Mouse (Mus musculus) midbrain, postnatal 0 days (tissue): Measurements from ENCODE around the gene AC134908.4. TPM values are rescaled to one million over a fixed set of nuclear protein-coding genes. Genes with fewer than 3 reads are reported as not detected.
"Not testable (repeated sequence)": the region's sequence is repeated elsewhere in the genome, so short reads cannot be mapped to it uniquely, and the experiment has no call there.

Experiments used
- ATAC-seq: fragments of 200-750 bp; cut with Nextera tagmentation; 2 replicates; pipeline ENCODE4 v1.8.0; 2017; ENCODE audit warnings: moderate number of reproducible peaks, mild to moderate bottlenecking, moderate TSS enrichment, moderate library complexity; ENCODE audit not compliant: low FRiP score
- DNase-seq: peaks from one replicate; pipeline ENCODE4 v3.0.0-alpha.2; 2015; ENCODE audit warnings: low spot score
- H3K27ac ChIP-seq: fragments of 300-500 bp; sonication (generic); 2 replicates; pipeline ENCODE4 v1.5.1; 2014; ENCODE audit warnings: low read depth, mild to moderate bottlenecking, low read length, mixed read lengths
- H3K27me3 ChIP-seq: fragments of 300-500 bp; sonication (generic); 2 replicates; pipeline ENCODE4 v1.6.1; 2014; ENCODE audit warnings: low read length, control low read depth, mixed read lengths; ENCODE audit not compliant: insufficient read depth
- H3K36me3 ChIP-seq: fragments of 300-500 bp; sonication (generic); 2 replicates; pipeline ENCODE4 v1.6.1; 2014; ENCODE audit warnings: low read length, control low read depth, mixed read lengths; ENCODE audit not compliant: insufficient read depth
- H3K4me1 ChIP-seq: fragments of 300-500 bp; sonication (generic); 2 replicates; pipeline ENCODE4 v1.6.1; 2014; ENCODE audit warnings: mild to moderate bottlenecking, control low read depth, antibody characterized with exemption, low read length, mixed read lengths; ENCODE audit not compliant: insufficient read depth
- H3K4me2 ChIP-seq: fragments of 300-500 bp; sonication (generic); 2 replicates; pipeline ENCODE4 v1.6.1; 2014; ENCODE audit warnings: low read depth, mild to moderate bottlenecking, low read length, mixed read lengths; ENCODE audit not compliant: poor library complexity, severe bottlenecking
- H3K4me3 ChIP-seq: fragments of 300-500 bp; sonication (generic); 2 replicates; pipeline ENCODE4 v1.5.1; 2014; ENCODE audit warnings: low read depth, mild to moderate bottlenecking, low read length, moderate library complexity
- H3K9ac ChIP-seq: fragments of 300-500 bp; sonication (generic); replicated peaks from 2 replicates; pipeline ENCODE4 v1.6.1; 2014; ENCODE audit warnings: mild to moderate bottlenecking, low read length, moderate library complexity, mixed read lengths; ENCODE audit not compliant: poor library complexity, severe bottlenecking
- H3K9me3 ChIP-seq: fragments of 300-500 bp; sonication (generic); 2 replicates; pipeline ENCODE4 v1.6.1; 2016; ENCODE audit warnings: low read length, control low read depth
- CTCF ChIP-seq: IDR thresholded peaks from 2 replicates; pipeline ENCODE4 v1.5.1; 2016; ENCODE audit warnings: antibody characterized with exemption, mild to moderate bottlenecking
- WGBS: fragments of 180-500 bp; shearing (Covaris S2); extraction: QIAGEN DNeasy Blood & Tissue Kit; methylation state at CpG from one replicate; pipeline ENCODE4 v1.1.7; 2014; 5-methylcytosine and 5-hydroxymethylcytosine counted together
- microRNA-seq: library from miRNA; unstranded; fragments of <30 nt; microRNA quantifications from one replicate; pipeline ENCODE4, GENCODE M21; 2016; ENCODE audit warnings: borderline number of aligned reads
- polyA plus RNA-seq: library from polyadenylated mRNA; unstranded; fragments of >200 nt; fragmentation: Nextera tagmentation; extraction: Ambion mirVana; gene quantifications from 2 replicates; pipeline ENCODE4 v1.2.1, GENCODE M21; 2015
- total RNA-seq: library from RNA; depleted of rRNA; stranded (reverse); fragments of >200 nt; gene quantifications from 2 replicates; pipeline ENCODE4 v1.2.3, GENCODE M21; 2014; rRNA removed

The AC134908.4 gene
- total and polyA plus RNA-seq, 2 experiments from 2014 or later = 0.89 TPM; not detected in 1

- DNase-seq = no peak
- no peaks in the 10 kb centered on the region for H3K4me1 ChIP-seq
- no peak overlapping the region for H3K4me2 ChIP-seq
- no peaks in the 10 kb centered on the region for H3K27me3 ChIP-seq
- no peak for TF ChIP-seq CTCF
- H3K36me3 ChIP-seq = no peaks in the 10 kb centered on the region
- H3K4me3 ChIP-seq = no peak overlapping the region
- no peak overlapping the region for H3K9ac ChIP-seq
- 81% methylated on average over 10 of the region's 10 CpGs for WGBS
- no peak for ATAC-seq
- no peaks in the 10 kb centered on the region for H3K9me3 ChIP-seq
- H3K27ac ChIP-seq = no peak overlapping the region
Observed at GRCm38 (mm10) chr17:25744311-25744710, 51.1 kb downstream of the AC134908.4 start.

DNA sequence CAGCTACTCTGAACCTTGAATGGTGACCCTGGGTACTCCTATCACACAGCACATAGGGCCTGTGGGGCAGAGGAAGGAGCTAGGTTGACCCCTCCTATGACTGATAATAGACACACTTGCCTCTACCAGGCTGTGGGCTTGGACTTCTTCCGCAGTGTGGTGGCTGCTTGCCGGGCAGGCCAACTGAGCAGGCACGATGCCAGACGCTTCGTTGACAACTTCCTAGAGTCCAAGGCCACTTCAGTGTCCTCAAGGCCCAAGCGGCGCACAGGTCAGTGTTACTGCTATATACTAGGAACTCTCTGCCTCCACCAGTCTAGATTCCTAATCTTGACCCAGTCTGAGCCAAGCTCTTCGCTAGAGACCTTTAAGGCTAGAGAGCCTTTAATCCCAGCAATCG, 51.6 kb downstream of the AC134908.4 start:
- DNase-seq (no peak), ATAC-seq (no peak)
- no peak overlapping the region for H3K4me3 ChIP-seq
- TF ChIP-seq CTCF = no peak
- H3K4me1 ChIP-seq = no peaks in the 10 kb centered on the region
- no peak overlapping the region for H3K9ac ChIP-seq
- WGBS = 91% methylated on average over 9 of the region's 9 CpGs
- H3K27me3 ChIP-seq = no peaks in the 10 kb centered on the region
- H3K36me3 ChIP-seq = no peaks in the 10 kb centered on the region
- H3K9me3 ChIP-seq = no peaks in the 10 kb centered on the region
- H3K4me2 ChIP-seq = no peak overlapping the region
- H3K27ac ChIP-seq = no peak overlapping the region

DNA sequence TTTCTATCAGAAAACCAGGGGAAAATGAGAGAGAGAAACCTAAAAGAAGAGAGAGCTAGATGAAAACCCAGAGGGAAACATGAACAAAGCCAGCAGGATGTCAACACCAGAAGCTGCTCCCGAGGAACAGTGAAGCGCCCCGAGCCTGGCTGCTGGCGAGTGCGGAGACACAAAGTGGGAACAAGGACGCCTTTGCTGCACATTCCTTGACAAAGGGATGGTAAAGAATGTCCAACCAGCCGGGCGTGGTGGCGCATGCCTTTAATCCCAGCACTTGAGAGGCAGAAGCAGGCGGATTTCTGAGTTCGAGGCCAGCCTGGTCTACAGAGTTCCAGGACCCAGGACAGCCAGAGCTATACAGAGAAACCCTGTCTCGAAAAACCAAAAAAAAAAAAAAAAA, 54.0 kb downstream of the AC134908.4 start:
- H3K4me2 ChIP-seq = not testable (repeated sequence)
- WGBS = 69% methylated on average over 12 of the region's 12 CpGs

More for the DNA sequence above, 54.0 kb downstream of the AC134908.4 start:
- not testable (repeated sequence) for H3K27me3 ChIP-seq, H3K9me3 ChIP-seq, DNase-seq, H3K9ac ChIP-seq, H3K27ac ChIP-seq, H3K36me3 ChIP-seq, H3K4me3 ChIP-seq, ATAC-seq, H3K4me1 ChIP-seq

Small RNA genes lying within 50 kb of the gene (microRNA-seq; reads per million reads assigned to microRNA genes)
- gene Gm25083 (not detected), gene Mir3082 (1.0 reads per million), gene Mir6966 (not detected)

Other genes with a start within 250 kb of the AC134908.4 start
- gene Sox8, start 225.0 kb downstream of the AC134908.4 start, total RNA-seq = 21.5 and 31.0 TPM in 2 replicates
- 16.3 and 19.9 TPM in 2 replicates for gene Sox8, start 225.0 kb downstream of the AC134908.4 start, polyA plus RNA-seq
- 27.3 and 27.6 TPM in 2 replicates for gene Lmf1, start 216.6 kb downstream of the AC134908.4 start, total RNA-seq
- 19.8 and 23.0 TPM in 2 replicates for gene Lmf1, start 216.6 kb downstream of the AC134908.4 start, polyA plus RNA-seq
- 34.4 and 42.2 TPM in 2 replicates for gene Gng13, start 78.5 kb downstream of the AC134908.4 start, total RNA-seq
- gene Gng13, start 78.5 kb downstream of the AC134908.4 start, polyA plus RNA-seq = 21.0 and 25.8 TPM in 2 replicates
- 3.4 and 5.8 TPM in 2 replicates for gene Chtf18, start 68.2 kb downstream of the AC134908.4 start, total RNA-seq
- gene Chtf18, start 68.2 kb downstream of the AC134908.4 start, polyA plus RNA-seq = 2.2 and 2.5 TPM in 2 replicates
- 8.0 and 10.5 TPM in 2 replicates for gene Rpusd1, start 68.0 kb downstream of the AC134908.4 start, total RNA-seq
- 26.7 and 33.3 TPM in 2 replicates for gene Rpusd1, start 68.0 kb downstream of the AC134908.4 start, polyA plus RNA-seq
- not detected in 2 replicates for gene Mslnl, start 59.6 kb downstream of the AC134908.4 start, total RNA-seq
- not detected in 2 replicates for gene Mslnl, start 59.6 kb downstream of the AC134908.4 start, polyA plus RNA-seq
- 0.52 and 1.6 TPM in 2 replicates for gene Msln, start 41.3 kb downstream of the AC134908.4 start, total RNA-seq
- gene Msln, start 41.3 kb downstream of the AC134908.4 start, polyA plus RNA-seq = 2.2 and 3.6 TPM in 2 replicates
- 25.2 and 27.3 TPM in 2 replicates for gene Narfl, start 21.9 kb downstream of the AC134908.4 start, total RNA-seq
- 25.1 and 27.2 TPM in 2 replicates for gene Narfl, start 21.9 kb downstream of the AC134908.4 start, polyA plus RNA-seq
- 149 and 156 TPM in 2 replicates for gene Haghl, start 10.0 kb downstream of the AC134908.4 start, total RNA-seq
- gene Haghl, start 10.0 kb downstream of the AC134908.4 start, polyA plus RNA-seq = 206 and 228 TPM in 2 replicates
- 0.44 TPM in 1 of 2 replicates, not detected in the other for gene Ccdc78, start 9.1 kb downstream of the AC134908.4 start, total RNA-seq
- 0.39 and 0.65 TPM in 2 replicates for gene Ccdc78, start 9.1 kb downstream of the AC134908.4 start, polyA plus RNA-seq
- gene Fam173a, start 2.8 kb downstream of the AC134908.4 start, total RNA-seq = 65.8 and 74.2 TPM in 2 replicates
- 106 and 116 TPM in 2 replicates for gene Fam173a, start 2.8 kb downstream of the AC134908.4 start, polyA plus RNA-seq
- 155 and 236 TPM in 2 replicates for gene Metrn, start 1.5 kb upstream of the AC134908.4 start, total RNA-seq
- gene Metrn, start 1.5 kb upstream of the AC134908.4 start, polyA plus RNA-seq = 50.0 and 54.3 TPM in 2 replicates
- 140 and 154 TPM in 2 replicates for gene Fbxl16, start 13.4 kb upstream of the AC134908.4 start, total RNA-seq
- gene Fbxl16, start 13.4 kb upstream of the AC134908.4 start, polyA plus RNA-seq = 43.1 and 51.7 TPM in 2 replicates
- gene Wdr24, start 28.0 kb upstream of the AC134908.4 start, total RNA-seq = 33.4 and 37.6 TPM in 2 replicates
- gene Wdr24, start 28.0 kb upstream of the AC134908.4 start, polyA plus RNA-seq = 24.7 and 27.3 TPM in 2 replicates
- 39.1 and 46.2 TPM in 2 replicates for gene Jmjd8, start 33.2 kb upstream of the AC134908.4 start, total RNA-seq
- 43.8 and 45.9 TPM in 2 replicates for gene Jmjd8, start 33.2 kb upstream of the AC134908.4 start, polyA plus RNA-seq
- gene Stub1, start 37.7 kb upstream of the AC134908.4 start, total RNA-seq = 237 and 248 TPM in 2 replicates
- gene Stub1, start 37.7 kb upstream of the AC134908.4 start, polyA plus RNA-seq = 374 and 397 TPM in 2 replicates
- gene Rhbdl1, start 41.6 kb upstream of the AC134908.4 start, total RNA-seq = 95.2 and 168 TPM in 2 replicates
- 97.0 and 110 TPM in 2 replicates for gene Rhbdl1, start 41.6 kb upstream of the AC134908.4 start, polyA plus RNA-seq
- gene Gm20683, start 46.1 kb upstream of the AC134908.4 start, total RNA-seq = 25.8 and 34.3 TPM in 2 replicates
- gene Gm20683, start 46.1 kb upstream of the AC134908.4 start, polyA plus RNA-seq = 11.9 and 14.2 TPM in 2 replicates
- gene Rhot2, start 49.2 kb upstream of the AC134908.4 start, total RNA-seq = 49.2 and 70.1 TPM in 2 replicates
- gene Rhot2, start 49.2 kb upstream of the AC134908.4 start, polyA plus RNA-seq = 15.4 and 16.2 TPM in 2 replicates
- 36.2 and 44.3 TPM in 2 replicates for gene Wdr90, start 65.8 kb upstream of the AC134908.4 start, total RNA-seq
- gene Wdr90, start 65.8 kb upstream of the AC134908.4 start, polyA plus RNA-seq = 14.2 and 15.0 TPM in 2 replicates
- 14.6 and 29.9 TPM in 2 replicates for gene Mcrip2, start 73.1 kb upstream of the AC134908.4 start, total RNA-seq
- gene Mcrip2, start 73.1 kb upstream of the AC134908.4 start, polyA plus RNA-seq = 39.5 and 45.5 TPM in 2 replicates
- 53.8 and 64.8 TPM in 2 replicates for gene Mettl26, start 79.4 kb upstream of the AC134908.4 start, total RNA-seq
- gene Mettl26, start 79.4 kb upstream of the AC134908.4 start, polyA plus RNA-seq = 67.3 and 74.0 TPM in 2 replicates
- 0.77 and 1.7 TPM in 2 replicates for gene Wfikkn1, start 85.2 kb upstream of the AC134908.4 start, total RNA-seq
- gene Wfikkn1, start 85.2 kb upstream of the AC134908.4 start, polyA plus RNA-seq = 0.42 and 0.56 TPM in 2 replicates
- 42.1 and 43.0 TPM in 2 replicates for gene Rab40c, start 124.1 kb upstream of the AC134908.4 start, total RNA-seq
- gene Rab40c, start 124.1 kb upstream of the AC134908.4 start, polyA plus RNA-seq = 36.2 and 38.9 TPM in 2 replicates
- gene Pigq, start 149.3 kb upstream of the AC134908.4 start, total RNA-seq = 73.6 and 111 TPM in 2 replicates
- 75.4 and 79.7 TPM in 2 replicates for gene Pigq, start 149.3 kb upstream of the AC134908.4 start, polyA plus RNA-seq
- gene Nhlrc4, start 149.3 kb upstream of the AC134908.4 start, total RNA-seq = 0.47 and 0.60 TPM in 2 replicates
- gene Nhlrc4, start 149.3 kb upstream of the AC134908.4 start, polyA plus RNA-seq = 0.35 and 0.91 TPM in 2 replicates
- 2.9 and 4.1 TPM in 2 replicates for gene A930017K11Rik, start 156.9 kb upstream of the AC134908.4 start, total RNA-seq
- gene A930017K11Rik, start 156.9 kb upstream of the AC134908.4 start, polyA plus RNA-seq = 3.2 and 3.7 TPM in 2 replicates
- gene Capn15, start 190.1 kb upstream of the AC134908.4 start, total RNA-seq = 29.7 and 36.8 TPM in 2 replicates
- 14.7 and 20.1 TPM in 2 replicates for gene Capn15, start 190.1 kb upstream of the AC134908.4 start, polyA plus RNA-seq